Mouse (Mus musculus) lung, embryonic 16.5 days (tissue): ENCODE data around the gene Nptxr. TPM values are rescaled to one million over a fixed set of nuclear protein-coding genes. Genes with fewer than 3 reads are reported as not detected.

Experiments
- ATAC-seq: fragments of 200-750 bp; cut with Nextera tagmentation; 2 replicates; pipeline ENCODE4 v1.8.0; 2017; ENCODE audit warnings: low read depth, mild to moderate bottlenecking, moderate library complexity
- H3K27ac ChIP-seq: fragments of 300-500 bp; sonication (generic); 2 replicates; pipeline ENCODE4 v1.5.1; 2014; ENCODE audit warnings: mild to moderate bottlenecking, control low read depth, low read length
- H3K27me3 ChIP-seq: fragments of 300-500 bp; sonication (generic); 2 replicates; pipeline ENCODE4 v1.6.1; 2014; ENCODE audit warnings: low read depth, low read length, mixed read lengths; ENCODE audit not compliant: control insufficient read depth, insufficient read depth
- H3K36me3 ChIP-seq: fragments of 300-500 bp; sonication (generic); 2 replicates; pipeline ENCODE4 v1.6.1; 2014; ENCODE audit warnings: low read length; ENCODE audit not compliant: control insufficient read depth, insufficient read depth
- H3K4me1 ChIP-seq: fragments of 300-500 bp; sonication (generic); replicated peaks from 2 replicates; pipeline ENCODE4 v1.6.1; 2014; ENCODE audit warnings: low read length, mixed read lengths; ENCODE audit not compliant: control insufficient read depth, insufficient read depth
- H3K4me2 ChIP-seq: fragments of 300-500 bp; sonication (generic); 2 replicates; pipeline ENCODE4 v1.6.1; 2014; ENCODE audit warnings: low read depth, low read length, control low read depth
- H3K4me3 ChIP-seq: fragments of 300-500 bp; sonication (generic); 2 replicates; pipeline ENCODE4 v1.5.1; 2014; ENCODE audit warnings: mild to moderate bottlenecking, low read length, control low read depth
- H3K9ac ChIP-seq: fragments of 300-500 bp; sonication (generic); 2 replicates; pipeline ENCODE4 v1.6.1; 2014; ENCODE audit warnings: low read length, control low read depth
- H3K9me3 ChIP-seq: fragments of 300-500 bp; sonication (generic); 2 replicates; pipeline ENCODE4 v1.6.1; 2016; ENCODE audit warnings: low read length; ENCODE audit not compliant: control insufficient read depth
- WGBS: fragments of 180-500 bp; shearing (Covaris S2); extraction: QIAGEN DNeasy Blood & Tissue Kit; methylation state at CpG from one replicate; pipeline ENCODE4 v1.1.7; 2014; 5-methylcytosine and 5-hydroxymethylcytosine counted together
- polyA plus RNA-seq: library from polyadenylated mRNA; unstranded; fragments of >200 nt; fragmentation: Nextera tagmentation; extraction: Ambion mirVana; gene quantifications from 2 replicates; pipeline ENCODE4 v1.2.1, GENCODE M21; 2015

The Nptxr gene
- polyA plus RNA-seq, 1 experiment from 2014 or later, result 2.4 TPM

GRCm38 (mm10) chr15:79833251-79834050 is 28.9 kb upstream of the Nptxr start:
- H3K27me3 ChIP-seq, result no peaks in the 10 kb centered on the region
- 0 out of 2 replicates have a peak, but pooled peaks cover 2% of the 10 kb centered on the region for H3K36me3 ChIP-seq
- peak; percentile 50 for ATAC-seq
- WGBS, result under 1% methylated on average over 40 of the region's 41 CpGs
- H3K9ac ChIP-seq, result peak overlapping the region; percentile 93
- H3K4me1 ChIP-seq, result peaks cover 26% of the 10 kb centered on the region
- peak overlapping the region; percentile 84 for H3K4me3 ChIP-seq
- H3K9me3 ChIP-seq, result no peaks in the 10 kb centered on the region
- peak overlapping the region; percentile 90 for H3K4me2 ChIP-seq
- peak overlapping the region; percentile 95 for H3K27ac ChIP-seq

DNA sequence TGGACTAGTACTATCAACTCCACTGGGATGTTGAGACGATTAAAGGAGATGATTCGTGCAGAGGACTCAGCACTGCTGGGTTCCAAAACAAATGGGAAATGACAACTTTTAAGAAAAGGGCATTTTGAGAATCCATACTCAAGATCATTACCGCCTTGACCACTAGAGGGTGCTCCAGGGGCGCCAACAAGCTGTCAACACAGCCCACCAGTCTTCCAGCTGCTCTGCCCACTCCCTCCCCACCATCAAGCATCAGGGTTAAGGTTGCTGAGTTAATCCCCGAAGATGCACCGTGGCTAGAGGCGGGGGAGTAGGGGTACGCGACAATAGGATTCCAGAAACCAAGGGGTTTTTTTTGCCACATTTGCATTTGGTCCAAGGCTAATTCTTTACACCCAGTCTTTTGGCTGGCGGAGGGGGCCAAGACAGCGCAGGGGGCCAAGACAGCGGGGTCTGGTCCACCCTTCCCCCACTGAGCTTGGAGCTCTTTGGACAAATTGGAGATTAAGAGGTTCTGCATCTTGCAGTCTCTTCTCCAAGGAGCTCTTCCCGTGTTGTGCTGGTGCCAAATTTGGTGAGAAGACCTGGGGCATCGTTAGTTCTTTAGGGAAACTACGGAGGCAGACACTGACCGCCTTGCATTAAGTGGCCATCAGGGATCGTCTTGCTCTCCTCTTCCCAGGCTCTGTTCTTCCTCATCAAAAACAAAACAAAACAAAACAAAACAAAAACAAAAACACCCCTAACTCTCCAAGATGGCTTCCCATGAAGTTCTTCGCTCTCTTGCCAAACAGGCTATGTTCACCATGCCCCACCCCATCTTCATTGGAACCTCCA is 27.7 kb upstream of the Nptxr start:
- peaks cover 33% of the 10 kb centered on the region for H3K4me1 ChIP-seq
- no peak for ATAC-seq
- H3K4me3 ChIP-seq, result peak overlapping the region; percentile 84
- H3K27ac ChIP-seq, result peak overlapping the region; percentile 95
- 27% methylated on average over 18 of the region's 18 CpGs for WGBS
- H3K36me3 ChIP-seq, result peaks cover 10% of the 10 kb centered on the region
- H3K9me3 ChIP-seq, result no peaks in the 10 kb centered on the region
- H3K9ac ChIP-seq, result peak overlapping the region; percentile 93
- peak overlapping the region; percentile 90 for H3K4me2 ChIP-seq
- no peaks in the 10 kb centered on the region for H3K27me3 ChIP-seq

DNA sequence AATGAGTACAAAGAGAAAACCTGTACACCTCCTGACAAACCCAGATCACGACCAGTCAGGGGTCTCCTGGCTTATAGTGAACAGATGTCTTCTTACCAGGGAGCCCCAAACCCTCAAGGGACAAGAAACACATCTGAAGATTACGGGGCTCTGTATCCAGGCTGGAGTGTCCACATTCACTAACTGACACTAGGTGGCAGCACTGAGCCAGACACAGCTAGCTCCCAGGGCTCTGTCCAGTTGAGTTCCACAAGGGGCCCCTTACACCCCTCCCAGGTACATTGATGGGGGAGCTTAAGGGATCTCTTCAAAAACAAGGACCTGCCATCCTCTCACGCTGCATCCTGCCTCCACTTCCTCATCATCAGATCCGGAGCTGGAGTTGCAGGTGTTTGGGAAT is 25.8 kb upstream of the Nptxr start:
- Histone ChIP-seq H3K36me3 (peaks cover 19% of the 10 kb centered on the region), H3K4me2 (no peak overlapping the region)
- WGBS, result 11% methylated on average over 4 of the region's 4 CpGs

GRCm38 (mm10) chr15:79829431-79829830 is 24.9 kb upstream of the Nptxr start:
- no peak for ATAC-seq
- Histone ChIP-seq H3K27me3 (no peaks in the 10 kb centered on the region), H3K9me3 (no peaks in the 10 kb centered on the region), H3K9ac (no peak overlapping the region), H3K4me1 (peaks cover 37% of the 10 kb centered on the region), H3K4me3 (no peak overlapping the region), H3K36me3 (peaks cover 19% of the 10 kb centered on the region), H3K4me2 (no peak overlapping the region), H3K27ac (no peak overlapping the region)
- WGBS, result 78% methylated on average over 5 of the region's 5 CpGs

More for the DNA sequence above, 25.8 kb upstream of the Nptxr start:
- no peak for ATAC-seq
- Histone ChIP-seq H3K4me3 (no peak overlapping the region), H3K27me3 (no peaks in the 10 kb centered on the region), H3K9ac (no peak overlapping the region), H3K4me1 (peaks cover 38% of the 10 kb centered on the region), H3K9me3 (no peaks in the 10 kb centered on the region), H3K27ac (no peak overlapping the region)

DNA sequence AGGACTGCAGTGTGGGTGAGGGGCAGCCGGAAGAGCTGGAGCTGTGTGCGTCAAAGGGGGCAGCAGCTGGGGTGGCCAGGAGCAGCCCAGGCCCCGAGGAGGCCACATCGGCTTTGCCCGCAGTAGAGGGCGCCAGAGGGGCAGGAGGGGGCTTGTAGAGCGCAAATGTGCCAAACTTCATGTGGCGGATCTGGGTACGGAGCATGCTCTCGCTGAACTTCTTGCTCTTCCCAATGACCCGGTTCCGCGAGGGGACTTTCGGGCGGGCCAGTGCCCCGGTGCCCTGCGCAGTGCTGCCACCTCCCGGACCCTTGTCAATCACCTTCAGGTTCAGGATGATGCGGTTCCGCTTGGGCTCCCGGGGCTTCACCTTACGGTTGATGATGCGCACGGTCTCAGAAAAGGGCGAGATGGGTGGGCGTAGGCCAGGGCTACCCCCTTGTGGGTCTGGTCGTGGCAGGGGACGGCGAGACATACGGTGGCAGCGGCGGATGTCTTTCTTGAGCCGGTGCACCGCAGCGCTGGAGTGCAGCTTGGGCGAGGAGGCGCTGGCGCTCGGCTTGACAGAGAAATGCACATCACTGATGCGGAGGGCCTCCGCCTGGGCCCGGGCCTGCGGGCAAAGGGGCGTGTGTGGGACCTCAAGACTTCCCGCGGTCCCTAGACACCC is 23.9 kb upstream of the Nptxr start:
- no peaks in the 10 kb centered on the region for H3K9me3 ChIP-seq
- no peak overlapping the region for H3K27ac ChIP-seq
- WGBS, result 57% methylated on average over 46 of the region's 46 CpGs
- peaks cover 19% of the 10 kb centered on the region for H3K36me3 ChIP-seq
- ATAC-seq, result no peak
- no peak overlapping the region for H3K4me2 ChIP-seq
- no peak overlapping the region for H3K9ac ChIP-seq
- H3K27me3 ChIP-seq, result no peaks in the 10 kb centered on the region
- no peak overlapping the region for H3K4me3 ChIP-seq
- peaks cover 38% of the 10 kb centered on the region for H3K4me1 ChIP-seq

DNA sequence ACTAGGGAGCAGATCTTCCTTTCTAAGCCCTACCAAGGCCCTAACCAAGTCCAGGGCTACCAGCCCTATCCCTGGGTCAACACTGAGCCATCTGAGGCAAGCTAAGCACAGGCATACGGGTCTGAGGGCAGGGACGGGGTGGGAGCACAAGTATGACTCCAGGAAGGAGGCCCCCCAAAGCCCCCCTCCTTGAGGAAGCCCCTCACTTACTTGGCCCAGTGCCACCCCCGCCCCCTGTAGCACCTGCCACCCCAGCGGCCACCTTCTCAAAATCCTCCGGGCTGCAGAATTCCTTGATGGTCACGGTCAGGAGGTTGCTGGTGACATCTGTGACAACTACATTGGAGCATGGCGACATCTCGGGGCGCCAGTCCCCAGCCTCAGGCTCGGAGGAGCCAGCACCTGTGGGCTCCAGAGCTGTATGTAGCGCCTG is 23.2 kb upstream of the Nptxr start:
- peaks cover 22% of the 10 kb centered on the region for H3K36me3 ChIP-seq
- peaks cover 40% of the 10 kb centered on the region for H3K4me1 ChIP-seq
- no peaks in the 10 kb centered on the region for H3K27me3 ChIP-seq
- H3K27ac ChIP-seq, result no peak overlapping the region
- no peak for ATAC-seq
- H3K4me3 ChIP-seq, result no peak overlapping the region
- no peaks in the 10 kb centered on the region for H3K9me3 ChIP-seq
- no peak overlapping the region for H3K9ac ChIP-seq
- no peak overlapping the region for H3K4me2 ChIP-seq
- 83% methylated on average over 11 of the region's 11 CpGs for WGBS

DNA sequence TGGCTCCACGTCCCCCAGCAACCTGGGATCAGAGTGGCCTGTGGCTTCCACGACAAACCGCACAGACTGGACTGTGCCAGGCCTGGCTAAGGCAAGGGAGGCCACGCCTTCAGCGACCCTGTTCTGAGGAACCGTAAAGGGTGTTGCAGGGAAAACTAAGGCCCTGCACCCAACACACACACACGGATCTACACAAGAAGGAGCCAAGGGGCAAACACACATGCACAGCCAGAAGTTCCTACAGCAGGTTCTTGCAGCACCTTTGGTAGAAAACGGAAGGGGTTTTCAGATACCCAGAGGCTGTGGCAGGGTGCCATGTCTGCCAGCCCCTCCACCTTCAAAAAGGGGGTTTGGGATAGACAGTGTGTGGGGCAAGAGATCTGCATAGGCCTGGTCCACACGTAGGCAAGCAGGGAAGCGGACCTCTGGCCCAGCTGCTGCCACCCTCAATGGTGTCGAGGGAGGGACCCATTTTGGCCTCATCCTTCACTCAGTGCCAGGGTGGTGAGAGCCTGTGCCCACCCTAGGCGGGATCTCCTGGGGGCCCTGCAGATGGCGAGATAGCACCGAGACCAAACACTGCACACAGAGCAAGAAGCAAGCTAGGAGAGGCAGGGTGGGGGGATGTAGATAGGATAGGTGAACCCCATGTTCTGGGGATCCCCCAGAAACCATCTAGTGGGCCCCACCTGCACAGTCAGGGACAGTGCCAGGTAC is 22.7 kb upstream of the Nptxr start:
- H3K4me1 ChIP-seq, result peaks cover 40% of the 10 kb centered on the region
- no peaks in the 10 kb centered on the region for H3K9me3 ChIP-seq
- ATAC-seq, result no peak
- WGBS, result 85% methylated on average over 14 of the region's 14 CpGs
- H3K27me3 ChIP-seq, result no peaks in the 10 kb centered on the region
- peaks cover 22% of the 10 kb centered on the region for H3K36me3 ChIP-seq
- no peak overlapping the region for H3K27ac ChIP-seq
- H3K4me2 ChIP-seq, result no peak overlapping the region
- no peak overlapping the region for H3K9ac ChIP-seq
- no peak overlapping the region for H3K4me3 ChIP-seq

- Histone ChIP-seq H3K9me3 (no peaks in the 10 kb centered on the region), H3K4me1 (peaks cover 36% of the 10 kb centered on the region), H3K4me2 (no peak overlapping the region), H3K36me3 (peaks cover 22% of the 10 kb centered on the region), H3K9ac (peak overlapping the region; percentile 13; the same call in 1 of the 2 replicates), H3K4me3 (no peak overlapping the region), H3K27me3 (no peaks in the 10 kb centered on the region), H3K27ac (no peak overlapping the region)
- 78% methylated on average over 9 of the region's 9 CpGs for WGBS
- no peak for ATAC-seq
These were observed 21.8 kb upstream of the Nptxr start for GRCm38 (mm10) chr15:79826221-79826935.
